Mouse (Mus musculus) regulatory T cell (primary cell): ENCODE results near the gene Prdm16.

ENCODE experiments used
- in situ Hi-C: fragments of 300-600 bp; cut with MboI, MseI; formaldehyde crosslinking; loops from one replicate; pipeline ENCODE4 v1.15.1; 2025; ENCODE audit warnings: high pct_unique_total_duplicates

Prdm16 gene

GRCm38 (mm10) chr4:154273000-154273399 lies 363.7 kb downstream of the Prdm16 start:
- in situ Hi-C loops, result no loop called here

- in situ Hi-C loops, result no loop called here
These were observed 367.2 kb downstream of the Prdm16 start for GRCm38 (mm10) chr4:154269520-154269919.

- in situ Hi-C loops, result no loop called here
These were observed 369.2 kb downstream of the Prdm16 start for GRCm38 (mm10) chr4:154267511-154267910.
